Mouse (Mus musculus) intestine, embryonic 16.5 days (tissue): Measurements from ENCODE around the gene Slc12a7. TPM values are rescaled to one million over a fixed set of nuclear protein-coding genes. Genes with fewer than 3 reads are reported as not detected.

Experiments used
- ATAC-seq: fragments of 200-750 bp; cut with Nextera tagmentation; 2 replicates; pipeline ENCODE4 v1.8.0; 2017; ENCODE audit warnings: moderate TSS enrichment, moderate library complexity
- H3K27ac ChIP-seq: fragments of 300-500 bp; sonication (generic); 2 replicates; pipeline ENCODE4 v1.5.1; 2014; ENCODE audit warnings: mild to moderate bottlenecking, low read length
- H3K27me3 ChIP-seq: fragments of 300-500 bp; sonication (generic); replicated peaks from 2 replicates; pipeline ENCODE4 v1.6.1; 2014; ENCODE audit warnings: low read length, control low read depth, mixed read lengths; ENCODE audit not compliant: control insufficient read depth, insufficient read depth
- H3K36me3 ChIP-seq: fragments of 300-500 bp; sonication (generic); 2 replicates; pipeline ENCODE4 v1.6.1; 2014; ENCODE audit warnings: low read length, control low read depth; ENCODE audit not compliant: control insufficient read depth, insufficient read depth
- H3K4me1 ChIP-seq: fragments of 300-500 bp; sonication (generic); 2 replicates; pipeline ENCODE4 v1.6.1; 2014; ENCODE audit warnings: low read length, control low read depth, mixed read lengths; ENCODE audit not compliant: control insufficient read depth, insufficient read depth
- H3K4me2 ChIP-seq: fragments of 300-500 bp; sonication (generic); 2 replicates; pipeline ENCODE4 v1.6.1; 2014; ENCODE audit warnings: low read depth, low read length, control low read depth
- H3K4me3 ChIP-seq: fragments of 300-500 bp; sonication (generic); 2 replicates; pipeline ENCODE4 v1.5.1; 2014; ENCODE audit warnings: mild to moderate bottlenecking, low read length
- H3K9ac ChIP-seq: fragments of 300-500 bp; sonication (generic); 2 replicates; pipeline ENCODE4 v1.6.1; 2014; ENCODE audit warnings: low read depth, low read length
- H3K9me3 ChIP-seq: fragments of 300-500 bp; sonication (generic); 2 replicates; pipeline ENCODE4 v1.6.1; 2016; ENCODE audit warnings: low read length, control low read depth; ENCODE audit not compliant: control insufficient read depth
- WGBS: fragments of 180-500 bp; shearing (Covaris S2); extraction: QIAGEN DNeasy Blood & Tissue Kit; methylation state at CpG from one replicate; pipeline ENCODE4 v1.1.7; 2014; 5-methylcytosine and 5-hydroxymethylcytosine counted together
- polyA plus RNA-seq: library from polyadenylated mRNA; unstranded; fragments of >200 nt; fragmentation: Nextera tagmentation; extraction: Ambion mirVana; gene quantifications from 2 replicates; pipeline ENCODE4 v1.2.1, GENCODE M21; 2015

Gene Slc12a7
- 28.7 and 31.7 TPM in 2 replicates for polyA plus RNA-seq

DNA sequence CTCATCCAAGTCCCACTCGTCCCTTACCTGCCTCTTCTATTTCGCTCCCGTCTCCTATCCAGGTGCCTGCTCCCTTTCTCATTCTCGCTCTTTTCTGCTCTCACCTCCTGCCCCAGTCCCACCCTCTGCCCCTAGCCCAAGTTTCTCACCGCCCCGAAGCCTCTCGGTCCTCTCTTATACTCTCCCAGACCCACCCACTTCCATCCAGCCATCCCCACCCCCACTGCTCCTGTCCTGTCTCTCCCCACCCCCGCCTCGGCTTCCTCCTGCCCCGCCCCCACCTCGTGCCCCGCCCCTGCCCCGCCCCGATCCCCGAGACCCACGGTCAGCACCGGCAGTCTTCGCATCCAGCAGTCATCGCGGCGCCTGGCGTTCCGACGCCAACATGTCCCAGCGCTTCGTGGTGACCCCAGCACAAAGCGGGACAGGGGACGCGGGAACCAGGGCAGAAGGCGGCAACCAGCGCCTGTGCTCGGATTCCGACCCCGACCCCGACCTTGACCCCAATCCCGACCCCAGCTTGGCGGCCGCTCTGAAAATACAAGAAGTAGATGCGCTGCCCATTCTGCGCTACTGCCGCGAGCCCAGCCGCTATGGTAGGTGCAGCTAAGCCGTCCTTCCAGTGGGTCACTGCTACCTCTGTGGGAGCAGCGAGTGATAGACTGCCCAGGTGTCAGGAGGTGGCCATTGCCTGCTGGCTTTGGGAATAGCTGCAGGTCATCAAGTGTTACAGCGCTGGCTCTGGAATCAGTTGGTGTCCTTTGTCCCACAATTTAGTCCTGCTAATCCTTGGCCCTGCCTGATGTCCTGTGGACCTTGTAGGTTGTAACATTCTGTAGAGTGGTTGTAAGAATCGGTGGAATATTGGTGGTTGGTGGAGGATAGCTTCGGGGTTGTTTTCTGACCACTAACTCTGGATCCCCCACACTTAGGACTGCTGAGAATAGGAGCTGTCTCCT lies at the start of gene Slc12a7:
TSS of gene Slc12a7 (plus strand) at position 353 of the 959 bp plus-strand sequence.
- no peaks in the 10 kb centered on the region for H3K9me3 ChIP-seq
- no peak within 1 kb of the TSS for H3K27ac ChIP-seq
- peak within 1 kb of the TSS; percentile 46 for H3K9ac ChIP-seq
- peak within 1 kb of the TSS; percentile 45 for H3K4me3 ChIP-seq
- WGBS: 6% methylated on average over 47 of the region's 48 CpGs
- ATAC-seq: peak; percentile 46; the same call in 1 of the 2 replicates
- peaks cover 26% of the 10 kb centered on the region for H3K4me1 ChIP-seq
- H3K36me3 ChIP-seq: no peaks in the 10 kb centered on the region
- H3K27me3 ChIP-seq: no peaks in the 10 kb centered on the region
- peak within 1 kb of the TSS; percentile 80 for H3K4me2 ChIP-seq

- H3K27me3 ChIP-seq: no peaks in the 10 kb centered on the region
- WGBS: 86% methylated on average over 11 of the region's 11 CpGs
- no peak for ATAC-seq
- H3K4me1 ChIP-seq: peaks cover 7% of the 10 kb centered on the region; the same call in 1 of the 2 replicates
- no peak overlapping the region for H3K27ac ChIP-seq
- no peaks in the 10 kb centered on the region for H3K9me3 ChIP-seq
- H3K9ac ChIP-seq: no peak overlapping the region
- no peak overlapping the region for H3K4me2 ChIP-seq
- no peak overlapping the region for H3K4me3 ChIP-seq
- no peaks in the 10 kb centered on the region for H3K36me3 ChIP-seq
Observed at GRCm38 (mm10) chr13:73683682-73684081, 49.2 kb upstream of the Slc12a7 start.

DNA sequence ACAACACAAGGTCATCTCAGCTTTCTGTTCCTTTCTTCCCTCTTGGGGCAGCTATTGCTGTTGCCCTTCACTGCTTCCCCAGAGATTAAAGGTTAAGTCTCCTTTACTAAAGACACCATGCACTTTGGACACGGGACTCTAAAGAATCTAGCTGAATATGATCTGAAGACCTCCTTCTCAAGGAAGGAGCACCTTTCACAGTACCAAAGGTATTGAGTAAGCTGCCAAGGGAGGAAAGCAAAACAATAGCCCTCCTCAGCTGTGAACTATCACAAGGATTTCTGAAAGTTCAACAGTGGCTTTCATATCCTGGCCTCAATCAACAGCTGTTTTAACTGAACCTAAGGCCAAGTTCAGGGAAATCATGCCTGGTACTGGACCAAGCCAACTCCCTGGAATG lies 48.5 kb upstream of the Slc12a7 start:
- Histone ChIP-seq H3K4me3 (no peak overlapping the region), H3K36me3 (no peaks in the 10 kb centered on the region), H3K27ac (no peak overlapping the region), H3K4me1 (peaks cover 7% of the 10 kb centered on the region; the same call in 1 of the 2 replicates), H3K27me3 (no peaks in the 10 kb centered on the region), H3K9ac (no peak overlapping the region), H3K4me2 (no peak overlapping the region), H3K9me3 (no peaks in the 10 kb centered on the region)
- no peak for ATAC-seq
- WGBS: 66% methylated on average over 1 of the region's 1 CpGs

DNA sequence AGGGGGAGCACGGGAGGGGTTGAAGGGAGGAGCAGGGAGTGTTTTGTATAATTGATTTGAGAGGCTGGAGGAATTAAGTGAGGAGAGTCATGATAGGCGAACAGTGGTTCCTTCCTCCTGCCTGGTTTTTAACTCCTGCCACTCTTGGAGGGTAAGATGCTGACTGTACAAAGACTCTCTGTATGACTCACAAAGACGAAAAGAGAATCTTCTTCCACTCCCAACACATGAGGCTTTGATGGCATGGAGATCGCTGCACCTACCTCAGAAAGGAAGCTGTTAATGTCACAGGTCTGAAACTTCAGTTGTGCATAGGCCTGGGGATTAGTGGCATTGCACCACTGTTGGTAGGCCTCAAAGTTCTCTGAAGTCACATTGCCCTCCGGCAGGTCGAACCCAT lies 47.4 kb upstream of the Slc12a7 start:
- no peaks in the 10 kb centered on the region for H3K27me3 ChIP-seq
- no peak overlapping the region for H3K4me3 ChIP-seq
- H3K27ac ChIP-seq: no peak overlapping the region
- H3K4me1 ChIP-seq: peaks cover 2% of the 10 kb centered on the region; the same call in 1 of the 2 replicates
- WGBS: 79% methylated on average over 6 of the region's 6 CpGs
- no peaks in the 10 kb centered on the region for H3K36me3 ChIP-seq
- H3K9ac ChIP-seq: no peak overlapping the region
- ATAC-seq: no peak
- H3K4me2 ChIP-seq: no peak overlapping the region
- no peaks in the 10 kb centered on the region for H3K9me3 ChIP-seq

DNA sequence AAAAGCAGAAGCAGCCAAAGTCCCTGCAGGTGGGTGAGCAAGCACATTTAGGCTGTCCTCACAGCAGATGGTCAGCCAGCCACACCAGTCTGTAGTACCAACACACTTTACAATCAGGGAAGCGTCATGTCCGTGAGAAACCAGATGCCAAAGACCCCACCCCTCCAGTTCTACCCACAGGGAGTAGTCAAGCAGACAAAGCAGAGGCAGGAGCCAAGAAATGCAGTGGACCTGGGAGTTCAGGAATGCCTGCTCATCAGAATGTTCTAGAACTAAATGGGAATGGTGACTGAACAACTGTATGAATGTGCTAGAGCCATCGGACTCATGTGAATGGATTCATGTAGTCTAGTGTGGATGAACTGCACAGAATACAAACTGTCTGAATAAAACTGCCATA lies 45.3 kb upstream of the Slc12a7 start:
- no peak overlapping the region for H3K9ac ChIP-seq
- no peaks in the 10 kb centered on the region for H3K27me3 ChIP-seq
- H3K4me3 ChIP-seq: no peak overlapping the region
- no peaks in the 10 kb centered on the region for H3K9me3 ChIP-seq
- H3K4me1 ChIP-seq: no peaks in the 10 kb centered on the region
- no peak overlapping the region for H3K27ac ChIP-seq
- WGBS: 53% methylated on average over 3 of the region's 3 CpGs
- no peaks in the 10 kb centered on the region for H3K36me3 ChIP-seq
- no peak for ATAC-seq
- no peak overlapping the region for H3K4me2 ChIP-seq

DNA sequence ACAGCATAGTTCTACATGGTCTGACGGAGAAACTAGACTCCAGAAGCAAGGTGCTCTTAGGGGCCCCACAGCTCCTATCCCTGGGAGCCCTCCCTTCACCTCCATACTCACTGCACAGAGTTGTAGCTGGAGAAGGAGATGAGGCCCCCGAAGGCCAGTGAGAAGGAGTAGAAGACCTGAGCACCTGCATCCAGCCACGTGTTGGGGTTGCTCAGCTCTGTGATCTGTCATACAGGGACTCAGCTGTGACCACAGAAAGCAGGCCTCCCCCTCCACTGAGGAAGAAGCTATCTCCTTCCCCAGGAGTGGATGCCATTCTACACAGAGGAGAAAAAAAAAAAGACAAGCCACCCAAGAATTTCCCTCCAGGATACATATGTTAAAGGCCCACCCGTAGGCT lies 44.0 kb upstream of the Slc12a7 start:
- no peaks in the 10 kb centered on the region for H3K27me3 ChIP-seq
- no peaks in the 10 kb centered on the region for H3K4me1 ChIP-seq
- no peak overlapping the region for H3K27ac ChIP-seq
- H3K4me3 ChIP-seq: no peak overlapping the region
- no peaks in the 10 kb centered on the region for H3K36me3 ChIP-seq
- H3K9ac ChIP-seq: no peak overlapping the region
- WGBS: 72% methylated on average over 4 of the region's 4 CpGs
- no peak overlapping the region for H3K4me2 ChIP-seq
- no peaks in the 10 kb centered on the region for H3K9me3 ChIP-seq
- ATAC-seq: no peak

DNA sequence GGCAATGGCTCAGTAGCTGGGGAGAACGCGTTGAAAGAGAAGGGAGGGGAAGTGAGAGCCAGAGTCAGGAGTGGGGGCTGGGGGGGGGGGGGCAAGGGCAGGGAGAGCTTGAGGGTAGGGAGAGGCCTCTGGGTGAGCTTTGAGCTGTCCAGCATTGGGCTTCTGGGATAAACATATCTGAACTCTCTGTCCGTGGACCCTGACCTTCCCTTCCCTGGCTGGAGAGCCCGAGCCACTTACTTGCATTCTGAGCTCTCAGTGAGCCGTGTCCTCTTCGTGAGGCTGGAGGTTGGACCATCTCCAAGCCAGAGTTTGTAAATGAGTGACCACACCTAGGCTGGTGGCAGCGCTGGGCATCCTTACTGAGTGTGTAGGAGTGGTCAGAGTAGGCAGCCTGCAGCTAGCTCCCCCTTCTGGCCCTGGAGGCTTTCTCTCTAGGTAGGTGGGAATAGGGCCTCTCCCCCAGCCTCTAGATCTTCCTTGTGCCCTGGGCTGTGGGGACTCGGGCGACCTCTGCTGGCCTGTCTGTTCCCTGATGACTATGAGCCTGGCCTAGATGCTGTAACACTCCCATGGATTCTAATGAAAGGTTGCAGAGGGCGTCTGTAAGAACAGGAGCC lies 40.5 kb upstream of the Slc12a7 start:
- 30% methylated on average over 10 of the region's 10 CpGs for WGBS
- Histone ChIP-seq H3K9ac (no peak overlapping the region), H3K4me3 (no peak overlapping the region), H3K36me3 (no peaks in the 10 kb centered on the region), H3K4me2 (no peak overlapping the region), H3K9me3 (no peaks in the 10 kb centered on the region), H3K27me3 (no peaks in the 10 kb centered on the region), H3K4me1 (0 out of 2 replicates have a peak, but pooled peaks cover 5% of the 10 kb centered on the region), H3K27ac (no peak overlapping the region)
- ATAC-seq: peak; percentile 58

- H3K9ac ChIP-seq: no peak overlapping the region
- 0 out of 2 replicates have a peak, but pooled peaks cover 6% of the 10 kb centered on the region for H3K4me1 ChIP-seq
- H3K4me2 ChIP-seq: no peak overlapping the region
- ATAC-seq: no peak
- H3K4me3 ChIP-seq: no peak overlapping the region
- no peaks in the 10 kb centered on the region for H3K9me3 ChIP-seq
- H3K27me3 ChIP-seq: no peaks in the 10 kb centered on the region
- WGBS: 60% methylated on average over 2 of the region's 2 CpGs
- H3K27ac ChIP-seq: no peak overlapping the region
- no peaks in the 10 kb centered on the region for H3K36me3 ChIP-seq
Observed at GRCm38 (mm10) chr13:73693333-73693732, 39.6 kb upstream of the Slc12a7 start.

DNA sequence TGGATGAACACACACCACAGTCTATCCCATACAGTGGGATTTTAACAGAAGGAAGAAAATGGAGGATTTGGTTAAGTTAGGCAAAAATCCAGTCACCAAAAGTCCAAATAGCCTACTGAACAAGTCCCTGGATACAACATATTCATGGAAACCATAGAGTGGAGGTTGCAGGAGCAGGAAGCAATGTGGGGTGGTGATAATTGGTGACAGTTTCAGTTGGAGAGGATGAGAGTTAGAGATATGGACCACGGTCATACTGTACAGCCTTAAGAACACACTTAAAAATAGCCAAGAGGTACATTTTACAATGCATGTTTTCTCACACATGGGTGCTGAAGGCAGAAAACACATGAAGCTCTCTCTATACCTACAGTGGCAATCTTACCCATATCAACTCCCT lies 37.9 kb upstream of the Slc12a7 start:
- Histone ChIP-seq H3K9ac (no peak overlapping the region), H3K4me1 (0 out of 2 replicates have a peak, but pooled peaks cover 6% of the 10 kb centered on the region), H3K4me2 (no peak overlapping the region), H3K27me3 (no peaks in the 10 kb centered on the region), H3K4me3 (no peak overlapping the region), H3K36me3 (no peaks in the 10 kb centered on the region), H3K9me3 (no peaks in the 10 kb centered on the region), H3K27ac (no peak overlapping the region)
- 92% methylated on average over 1 of the region's 1 CpGs for WGBS
- ATAC-seq: no peak
